Mouse (Mus musculus): ENCODE data around the gene Dpy30.

GRCm38 (mm10) chr17:74315445-74316308 lies 8.1 kb downstream of the Dpy30 start:
- TF ChIP-seq CTCF (IDR thresholded peaks at IDR 0.05; ENCODE audit: low read depth) (no peak), EP300 (IDR thresholded peaks at IDR 0.05; ENCODE audit: low read depth) (no peak)

Data from liver, embryonic 14.5 days (tissue).